Mouse (Mus musculus) ES-Bruce4 (cell line): Measurements from ENCODE around the gene Rps8.
"Not testable (repeated sequence)": the region's sequence is repeated elsewhere in the genome, so short reads cannot be mapped to it uniquely, and the experiment has no call there.

ENCODE experiments used
- CTCF ChIP-seq: IDR thresholded peaks from one replicate; pipeline ENCODE4 v1.8.1; 2011; ENCODE audit warnings: low read depth, low read length
- EP300 ChIP-seq: IDR thresholded peaks from 2 replicates; pipeline ENCODE4 v1.6.1; 2011; ENCODE audit warnings: low read depth, low read length; ENCODE audit not compliant: insufficient read depth
- POLR2A ChIP-seq: IDR thresholded peaks from one replicate; pipeline ENCODE4 v1.8.1; 2011; ENCODE audit warnings: low read length; ENCODE audit not compliant: insufficient read depth

- not testable (repeated sequence) for TF ChIP-seq EP300, POLR2A, CTCF
Observed at GRCm38 (mm10) chr4:117182759-117183096, 26.7 kb upstream of the Rps8 start.
